Mouse (Mus musculus): ENCODE data around the gene Gipr. TPM values are rescaled to one million over a fixed set of nuclear protein-coding genes. Genes with fewer than 3 reads are reported as not detected.

The Gipr gene
- total and polyA plus RNA-seq, 2 experiments from 2014 or later = 5.4 to 27.6 TPM

DNA sequence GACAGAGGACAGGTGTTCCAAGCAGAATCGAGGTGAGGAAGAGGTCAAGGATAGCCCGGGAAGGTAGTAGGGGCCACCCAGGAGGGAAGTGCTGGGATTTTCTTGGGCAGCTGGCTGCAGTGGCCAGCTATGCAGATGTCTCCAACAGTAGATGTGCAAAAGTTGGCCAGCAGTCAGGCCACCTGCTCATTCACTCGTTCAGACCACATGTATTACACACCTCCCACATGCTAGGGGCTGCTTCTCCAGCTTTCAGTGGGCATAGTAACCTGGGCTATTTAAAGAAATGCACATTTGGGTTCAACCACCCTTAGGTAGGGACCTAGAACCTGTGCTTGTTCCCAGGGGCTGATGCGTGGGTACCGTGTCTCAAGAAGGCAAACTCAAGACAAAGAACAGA lies 38.2 kb downstream of the Gipr start:
- no peaks in the 10 kb centered on the region for H3K27me3 ChIP-seq (ENCODE audit: control insufficient read depth, insufficient read depth, low read length)
- H3K27ac ChIP-seq (ENCODE audit: low read depth) = no peak overlapping the region
- 80% methylated on average over 5 of the region's 5 CpGs for WGBS
- H3K9me3 ChIP-seq (replicated peaks; ENCODE audit: control insufficient read depth, low read length) = no peaks in the 10 kb centered on the region
- H3K9ac ChIP-seq (replicated peaks; ENCODE audit: low read depth, low read length) = no peak overlapping the region
- no peaks in the 10 kb centered on the region for H3K36me3 ChIP-seq (replicated peaks; ENCODE audit: control insufficient read depth, insufficient read depth, low read length)
- no peak for TF ChIP-seq EP300 (IDR thresholded peaks at IDR 0.05; ENCODE audit: low read depth)
- no peak for TF ChIP-seq CTCF (IDR thresholded peaks at IDR 0.05; ENCODE audit: low read depth)
- H3K4me2 ChIP-seq (ENCODE audit: low read depth, low read length) = no peak overlapping the region
- DNase-seq (ENCODE audit: low spot score) = no peak
- no peak overlapping the region for H3K4me3 ChIP-seq (ENCODE audit: low read depth, low read length)
- H3K4me1 ChIP-seq (ENCODE audit: control insufficient read depth, insufficient read depth) = peaks cover 5% of the 10 kb centered on the region; the same call in 1 of the 2 replicates
- no peak for ATAC-seq (ENCODE audit: insufficient read depth, low read depth)

DNA sequence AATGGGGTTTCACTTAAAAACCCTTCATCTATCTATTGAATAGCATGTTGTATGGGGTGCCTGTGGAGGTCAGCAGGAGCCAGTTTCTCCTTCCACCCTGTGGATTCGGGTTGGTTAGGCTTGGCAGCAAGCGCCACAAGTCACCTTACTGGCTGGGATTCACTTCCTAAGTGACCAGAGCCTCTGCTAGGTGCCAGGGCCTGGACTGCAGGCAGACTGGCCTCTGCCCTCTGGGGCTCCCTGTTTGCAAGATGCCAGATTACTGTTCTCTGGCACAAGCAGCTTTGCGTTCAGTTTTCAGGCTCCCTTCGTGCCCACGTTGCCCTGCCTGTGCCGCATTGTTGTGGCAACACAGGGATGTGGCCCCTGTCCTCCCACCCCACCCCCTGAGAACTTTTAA lies 41.2 kb downstream of the Gipr start:
- Histone ChIP-seq H3K36me3 (replicated peaks; ENCODE audit: control insufficient read depth, insufficient read depth, low read length) (no peaks in the 10 kb centered on the region), H3K9ac (replicated peaks; ENCODE audit: low read depth, low read length) (no peak overlapping the region), H3K4me2 (ENCODE audit: low read depth, low read length) (no peak overlapping the region), H3K4me1 (ENCODE audit: control insufficient read depth, insufficient read depth) (peaks cover 8% of the 10 kb centered on the region; the same call in 1 of the 2 replicates), H3K9me3 (replicated peaks; ENCODE audit: control insufficient read depth, low read length) (no peaks in the 10 kb centered on the region), H3K4me3 (ENCODE audit: low read depth, low read length) (no peak overlapping the region), H3K27me3 (ENCODE audit: control insufficient read depth, insufficient read depth, low read length) (no peaks in the 10 kb centered on the region), H3K27ac (ENCODE audit: low read depth) (no peak overlapping the region)
- TF ChIP-seq EP300 (IDR thresholded peaks at IDR 0.05; ENCODE audit: low read depth) (no peak), CTCF (IDR thresholded peaks at IDR 0.05; ENCODE audit: low read depth) (no peak)
- DNase-seq (ENCODE audit: low spot score) = no peak
- no peak for ATAC-seq (ENCODE audit: insufficient read depth, low read depth)
- 85% methylated on average over 6 of the region's 6 CpGs for WGBS

DNA sequence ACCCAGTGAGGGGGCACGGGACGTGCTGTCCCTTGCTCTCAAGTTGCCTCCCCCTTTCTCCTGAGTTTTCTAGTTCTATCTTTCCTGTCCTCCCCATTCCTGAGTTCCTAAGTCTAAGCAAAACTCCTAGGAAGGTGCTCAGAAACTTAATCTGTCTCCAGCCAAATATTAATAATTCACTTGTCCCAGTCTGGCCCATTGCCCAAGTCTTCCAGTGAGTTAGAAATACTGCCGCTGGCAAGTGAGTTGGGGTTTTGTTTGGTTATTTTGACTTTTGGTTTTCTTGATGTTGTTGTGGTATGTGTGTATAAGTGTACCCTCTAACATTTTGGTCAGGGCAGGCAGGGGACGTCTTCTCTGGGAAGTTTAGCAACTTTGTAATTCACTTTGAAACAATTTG lies 44.2 kb downstream of the Gipr start:
- no peaks in the 10 kb centered on the region for H3K36me3 ChIP-seq (replicated peaks; ENCODE audit: control insufficient read depth, insufficient read depth, low read length)
- peaks cover 8% of the 10 kb centered on the region; the same call in 1 of the 2 replicates for H3K4me1 ChIP-seq (ENCODE audit: control insufficient read depth, insufficient read depth)
- no peaks in the 10 kb centered on the region for H3K9me3 ChIP-seq (replicated peaks; ENCODE audit: control insufficient read depth, low read length)
- no peak overlapping the region for H3K9ac ChIP-seq (replicated peaks; ENCODE audit: low read depth, low read length)
- DNase-seq (ENCODE audit: low spot score) = no peak
- TF ChIP-seq CTCF (IDR thresholded peaks at IDR 0.05; ENCODE audit: low read depth) (no peak), EP300 (IDR thresholded peaks at IDR 0.05; ENCODE audit: low read depth) (no peak)
- H3K4me2 ChIP-seq (ENCODE audit: low read depth, low read length) = no peak overlapping the region
- 85% methylated on average over 4 of the region's 4 CpGs for WGBS
- H3K27ac ChIP-seq (ENCODE audit: low read depth) = no peak overlapping the region
- H3K4me3 ChIP-seq (ENCODE audit: low read depth, low read length) = no peak overlapping the region
- no peaks in the 10 kb centered on the region for H3K27me3 ChIP-seq (ENCODE audit: control insufficient read depth, insufficient read depth, low read length)
- ATAC-seq (ENCODE audit: insufficient read depth, low read depth) = no peak

GRCm38 (mm10) chr7:19119631-19120429 lies 46.1 kb downstream of the Gipr start, which contains the start of gene Fbxo46:
Gene Fbxo46 (plus strand): TSS chr7:19119859.
- peak within 1 kb of the TSS; percentile 13; the same call in 1 of the 2 replicates for H3K27ac ChIP-seq (ENCODE audit: low read depth)

GRCm38 (mm10) chr7:19119083-19119482 lies 46.8 kb downstream of the Gipr start:
- Histone ChIP-seq H3K4me3 (ENCODE audit: low read depth, low read length) (no peak overlapping the region), H3K4me1 (ENCODE audit: control insufficient read depth, insufficient read depth) (peaks cover 8% of the 10 kb centered on the region; the same call in 1 of the 2 replicates), H3K36me3 (replicated peaks; ENCODE audit: control insufficient read depth, insufficient read depth, low read length) (no peaks in the 10 kb centered on the region), H3K27me3 (ENCODE audit: control insufficient read depth, insufficient read depth, low read length) (no peaks in the 10 kb centered on the region), H3K9ac (replicated peaks; ENCODE audit: low read depth, low read length) (no peak overlapping the region), H3K4me2 (ENCODE audit: low read depth, low read length) (no peak overlapping the region), H3K27ac (ENCODE audit: low read depth) (no peak overlapping the region), H3K9me3 (replicated peaks; ENCODE audit: control insufficient read depth, low read length) (no peaks in the 10 kb centered on the region)
- DNase-seq (ENCODE audit: low spot score) (no peak), ATAC-seq (ENCODE audit: insufficient read depth, low read depth) (no peak)
- 94% methylated on average over 8 of the region's 8 CpGs for WGBS
- TF ChIP-seq EP300 (IDR thresholded peaks at IDR 0.05; ENCODE audit: low read depth) = no peak
- no peak for TF ChIP-seq CTCF (IDR thresholded peaks at IDR 0.05; ENCODE audit: low read depth)

More at GRCm38 (mm10) chr7:19119631-19120429, 46.1 kb downstream of the Gipr start, which contains the start of gene Fbxo46:
- Histone ChIP-seq H3K9ac (replicated peaks; ENCODE audit: low read depth, low read length) (peak within 1 kb of the TSS; percentile 81), H3K4me2 (ENCODE audit: low read depth, low read length) (peak within 1 kb of the TSS; percentile 87), H3K36me3 (replicated peaks; ENCODE audit: control insufficient read depth, insufficient read depth, low read length) (no peaks in the 10 kb centered on the region), H3K4me1 (ENCODE audit: control insufficient read depth, insufficient read depth) (peaks cover 8% of the 10 kb centered on the region; the same call in 1 of the 2 replicates), H3K9me3 (replicated peaks; ENCODE audit: control insufficient read depth, low read length) (no peaks in the 10 kb centered on the region), H3K27me3 (ENCODE audit: control insufficient read depth, insufficient read depth, low read length) (no peaks in the 10 kb centered on the region), H3K4me3 (ENCODE audit: low read depth, low read length) (peak within 1 kb of the TSS; percentile 76)
- ATAC-seq (ENCODE audit: insufficient read depth, low read depth) (peak; percentile 95), DNase-seq (ENCODE audit: low spot score) (peak; percentile 99)
- TF ChIP-seq CTCF (IDR thresholded peaks at IDR 0.05; ENCODE audit: low read depth) (no peak), EP300 (IDR thresholded peaks at IDR 0.05; ENCODE audit: low read depth) (no peak)
- WGBS = under 1% methylated on average over 34 of the region's 34 CpGs
